Mouse (Mus musculus): ENCODE results near the gene Arl2. TPM values are rescaled to one million over a fixed set of nuclear protein-coding genes. Genes with fewer than 3 reads are reported as not detected.
"Not testable (repeated sequence)": the region's sequence is repeated elsewhere in the genome, so short reads cannot be mapped to it uniquely, and the experiment has no call there.

The Arl2 gene
- polyA plus RNA-seq, 1 experiment from 2014 or later = 24.6 TPM

DNA sequence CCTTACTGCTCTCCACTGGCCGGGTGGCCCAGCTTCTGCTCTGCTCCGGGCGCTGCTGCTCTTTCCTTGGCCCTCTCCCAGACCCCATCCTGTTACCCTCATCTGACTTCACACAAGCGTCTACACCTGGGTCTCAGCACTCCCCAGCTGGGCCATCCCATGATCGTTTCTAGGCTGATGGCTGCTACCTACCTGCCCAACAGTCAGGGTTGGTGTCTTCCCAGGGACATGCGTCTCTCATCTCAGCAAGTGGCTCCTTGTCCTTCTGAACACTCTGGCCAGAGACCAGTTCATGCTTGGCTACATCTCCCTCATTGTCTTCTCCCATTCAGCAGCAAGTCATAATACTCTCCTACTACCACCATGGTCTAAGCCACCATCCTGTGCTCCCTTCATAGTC, 1.6 kb downstream of the Arl2 start:
- Histone ChIP-seq H3K27ac (no peak overlapping the region), H3K4me3 (ENCODE audit: inconsistent target) (peak overlapping the region; percentile 49; the same call in 1 of the 2 replicates), H3K36me3 (ENCODE audit: inconsistent target) (no peaks in the 10 kb centered on the region), H3K79me2 (ENCODE audit: inconsistent target) (no peaks in the 10 kb centered on the region)
- WGBS (ENCODE audit: missing documents) = 92% methylated on average over 6 of the region's 6 CpGs

GRCm38 (mm10) chr19:6136397-6136796, 5.0 kb downstream of the Arl2 start:
- H3K36me3 ChIP-seq (ENCODE audit: inconsistent target) = no peaks in the 10 kb centered on the region

GRCm38 (mm10) chr19:6133197-6133596, 8.2 kb downstream of the Arl2 start:
- H3K27ac ChIP-seq; H3K4me3 ChIP-seq (ENCODE audit: inconsistent target); H3K36me3 ChIP-seq (ENCODE audit: inconsistent target); H3K79me2 ChIP-seq (ENCODE audit: inconsistent target): not testable (repeated sequence)
- 71% methylated on average over 1 of the region's 1 CpGs for WGBS (ENCODE audit: missing documents)

More at GRCm38 (mm10) chr19:6136397-6136796, 5.0 kb downstream of the Arl2 start:
- no peak overlapping the region for H3K4me3 ChIP-seq (ENCODE audit: inconsistent target)
- 93% methylated on average over 3 of the region's 3 CpGs for WGBS (ENCODE audit: missing documents)
- H3K79me2 ChIP-seq (ENCODE audit: inconsistent target) = no peaks in the 10 kb centered on the region
- no peak overlapping the region for H3K27ac ChIP-seq

DNA sequence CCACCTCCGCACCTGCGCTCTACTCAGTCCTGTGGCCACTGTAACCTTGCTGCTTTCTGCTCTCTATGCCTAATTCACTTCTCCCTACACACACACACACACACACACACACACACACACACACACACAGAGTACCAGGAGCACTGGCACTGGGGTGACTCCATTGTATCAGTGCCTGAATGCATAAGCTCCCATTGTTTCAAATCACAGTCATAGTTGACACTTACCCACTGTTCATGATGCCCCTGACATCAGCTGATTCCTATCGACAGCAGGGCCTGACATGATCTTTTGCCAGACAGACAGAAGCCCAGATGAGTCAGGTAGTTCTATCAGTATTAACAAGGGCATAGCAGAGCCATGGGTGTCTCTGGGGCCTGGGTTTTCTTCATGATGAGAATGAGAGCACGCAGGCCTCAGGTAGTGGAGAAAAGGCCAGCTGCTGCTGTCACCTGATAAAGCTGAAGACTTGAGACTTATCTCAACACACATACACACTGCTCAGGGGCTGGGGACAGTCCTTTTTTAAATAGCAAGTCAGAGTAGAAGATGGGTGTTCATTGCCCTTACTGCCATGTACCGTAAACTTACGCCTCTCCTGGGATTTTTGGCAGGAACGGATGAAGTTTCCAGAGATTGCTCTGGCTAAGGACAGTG, 9.0 kb downstream of the Arl2 start:
- Histone ChIP-seq H3K4me3 (ENCODE audit: inconsistent target) (no peak overlapping the region), H3K27ac (no peak overlapping the region), H3K36me3 (ENCODE audit: inconsistent target) (no peaks in the 10 kb centered on the region), H3K79me2 (ENCODE audit: inconsistent target) (no peaks in the 10 kb centered on the region)
- 95% methylated on average over 7 of the region's 7 CpGs for WGBS (ENCODE audit: missing documents)

DNA sequence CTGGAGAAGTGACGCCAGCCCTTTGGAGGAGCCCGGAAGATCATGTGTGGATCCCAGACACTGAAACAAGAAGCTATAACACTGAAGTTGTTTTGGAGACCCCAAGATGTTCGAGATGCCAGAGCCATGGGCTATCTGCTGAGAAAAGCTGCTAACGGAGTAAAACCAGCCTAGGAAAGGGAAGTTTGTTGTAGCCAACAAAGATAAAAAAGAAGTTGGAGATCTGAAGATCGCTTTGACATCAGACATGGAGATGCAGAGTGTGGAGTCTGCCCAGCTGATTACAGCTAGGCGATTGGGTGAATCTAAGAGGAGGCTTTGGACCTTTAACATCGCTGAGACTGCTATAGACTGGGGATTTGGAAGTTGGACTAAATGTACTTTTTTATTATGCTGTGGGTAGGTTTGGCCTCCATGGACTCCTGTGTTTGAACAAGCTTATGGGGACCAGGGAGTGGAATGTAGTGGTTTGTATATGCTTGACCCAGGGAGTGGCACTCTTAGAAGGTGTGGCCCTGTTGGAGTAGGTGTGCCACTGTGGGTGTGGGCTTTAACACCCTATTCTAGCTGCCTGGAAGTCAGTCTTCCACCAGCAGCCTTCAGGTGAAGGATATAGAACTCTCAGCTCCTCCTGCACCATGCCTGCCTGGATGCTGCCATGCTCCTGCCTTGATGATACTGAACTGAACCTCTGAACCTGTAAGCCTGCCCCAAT, 10.8 kb downstream of the Arl2 start:
- 88% methylated on average over 7 of the region's 7 CpGs for WGBS (ENCODE audit: missing documents)
- H3K79me2 ChIP-seq (ENCODE audit: inconsistent target); H3K36me3 ChIP-seq (ENCODE audit: inconsistent target); H3K27ac ChIP-seq; H3K4me3 ChIP-seq (ENCODE audit: inconsistent target): not testable (repeated sequence)

GRCm38 (mm10) chr19:6127760-6128341, 13.5 kb downstream of the Arl2 start, which contains the start of gene Snx15:
Gene Snx15 (minus strand): TSS chr19:6128304.
- peak within 1 kb of the TSS; percentile 67 for H3K4me3 ChIP-seq (ENCODE audit: inconsistent target)
- WGBS (ENCODE audit: missing documents) = under 1% methylated on average over 32 of the region's 32 CpGs
- H3K36me3 ChIP-seq (ENCODE audit: inconsistent target) = 0 out of 2 replicates have a peak, but pooled peaks cover 7% of the 10 kb centered on the region
- H3K79me2 ChIP-seq (ENCODE audit: inconsistent target) = peaks cover 6% of the 10 kb centered on the region; the same call in 1 of the 2 replicates
- peak within 1 kb of the TSS; percentile 81 for H3K27ac ChIP-seq

- 63% methylated on average over 9 of the region's 10 CpGs for WGBS (ENCODE audit: missing documents)
- H3K36me3 ChIP-seq (ENCODE audit: inconsistent target) = peaks cover 8% of the 10 kb centered on the region; the same call in 1 of the 2 replicates
- H3K79me2 ChIP-seq (ENCODE audit: inconsistent target) = peaks cover 6% of the 10 kb centered on the region; the same call in 1 of the 2 replicates
- H3K27ac ChIP-seq = peak overlapping the region; percentile 81
- peak overlapping the region; percentile 67 for H3K4me3 ChIP-seq (ENCODE audit: inconsistent target)
Observed at GRCm38 (mm10) chr19:6126789-6127580, 14.4 kb downstream of the Arl2 start.

GRCm38 (mm10) chr19:6126289-6126688, 15.1 kb downstream of the Arl2 start:
- Histone ChIP-seq H3K36me3 (ENCODE audit: inconsistent target) (peaks cover 10% of the 10 kb centered on the region; the same call in 1 of the 2 replicates), H3K27ac (peak overlapping the region; percentile 81), H3K79me2 (ENCODE audit: inconsistent target) (peaks cover 6% of the 10 kb centered on the region; the same call in 1 of the 2 replicates), H3K4me3 (ENCODE audit: inconsistent target) (no peak overlapping the region; the same call in 1 of the 2 replicates)
- WGBS (ENCODE audit: missing documents) = 28% methylated on average over 4 of the region's 4 CpGs

DNA sequence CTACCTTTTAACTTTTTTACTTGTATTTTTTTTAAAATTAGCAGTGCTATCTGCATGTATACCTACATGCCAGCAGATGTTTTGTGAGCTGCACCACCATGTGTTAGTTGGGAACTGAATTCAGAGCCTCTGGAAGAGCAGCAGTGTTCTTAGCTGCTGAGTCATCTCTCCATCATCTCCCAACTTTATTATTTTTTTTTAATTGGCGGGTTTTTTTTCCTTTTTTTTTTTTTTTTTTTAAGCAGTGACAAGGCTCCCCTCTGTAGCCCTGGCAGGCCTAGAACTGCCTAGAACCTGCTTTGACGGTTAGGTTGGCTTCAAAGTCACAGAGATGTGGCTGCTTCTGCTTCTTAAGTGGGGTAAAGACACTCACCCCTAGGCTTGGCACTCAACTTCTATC, 16.4 kb downstream of the Arl2 start:
- Histone ChIP-seq H3K79me2 (ENCODE audit: inconsistent target) (peaks cover 6% of the 10 kb centered on the region; the same call in 1 of the 2 replicates), H3K27ac (no peak overlapping the region), H3K4me3 (ENCODE audit: inconsistent target) (no peak overlapping the region), H3K36me3 (ENCODE audit: inconsistent target) (peaks cover 10% of the 10 kb centered on the region; the same call in 1 of the 2 replicates)
- 88% methylated on average over 2 of the region's 2 CpGs for whole genome bisulfite sequencing (ENCODE audit: missing documents)

GRCm38 (mm10) chr19:6123330-6123729, 18.0 kb downstream of the Arl2 start:
- H3K79me2 ChIP-seq (ENCODE audit: inconsistent target) = peaks cover 6% of the 10 kb centered on the region; the same call in 1 of the 2 replicates
- no peak overlapping the region for H3K4me3 ChIP-seq (ENCODE audit: inconsistent target)
- no peak overlapping the region for H3K27ac ChIP-seq
- WGBS (ENCODE audit: missing documents) = 95% methylated on average over 8 of the region's 8 CpGs
- H3K36me3 ChIP-seq (ENCODE audit: inconsistent target) = peaks cover 10% of the 10 kb centered on the region; the same call in 1 of the 2 replicates

- H3K36me3 ChIP-seq (ENCODE audit: inconsistent target) = peaks cover 10% of the 10 kb centered on the region; the same call in 1 of the 2 replicates
- peaks cover 10% of the 10 kb centered on the region; the same call in 1 of the 2 replicates for H3K79me2 ChIP-seq (ENCODE audit: inconsistent target)
- WGBS (ENCODE audit: missing documents) = 93% methylated on average over 15 of the region's 19 CpGs
- H3K4me3 ChIP-seq (ENCODE audit: inconsistent target) = no peak overlapping the region
- no peak overlapping the region for H3K27ac ChIP-seq
Observed at GRCm38 (mm10) chr19:6121761-6122160, 19.6 kb downstream of the Arl2 start.

DNA sequence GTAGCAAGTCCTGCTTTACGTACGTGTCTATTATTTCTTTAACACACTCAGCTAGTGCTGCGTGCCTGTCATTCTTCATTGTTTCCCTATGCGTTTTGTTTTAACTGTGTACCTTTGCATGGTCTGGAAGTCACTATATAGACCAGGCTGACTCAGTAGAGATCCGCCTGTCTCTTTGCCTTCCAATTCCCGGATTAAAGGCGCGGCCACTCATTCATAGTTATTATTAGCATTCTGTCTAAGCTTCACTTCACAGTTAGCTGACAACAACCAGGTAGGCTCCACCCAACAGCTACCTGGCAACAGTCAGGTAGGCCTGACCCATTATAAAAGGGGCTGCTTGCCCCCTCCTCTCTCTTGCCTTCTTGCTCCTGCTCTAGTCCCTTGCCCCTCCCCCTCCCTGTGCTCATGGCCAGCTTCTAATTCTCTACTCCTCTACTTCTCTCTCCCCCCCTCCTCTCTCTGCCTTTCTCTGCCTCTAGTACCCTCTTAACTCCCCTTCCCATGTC, 22.6 kb downstream of the Arl2 start:
- Histone ChIP-seq H3K4me3 (ENCODE audit: inconsistent target) (peak overlapping the region; percentile 45), H3K36me3 (ENCODE audit: inconsistent target) (peaks cover 15% of the 10 kb centered on the region; the same call in 1 of the 2 replicates), H3K27ac (peak overlapping the region; percentile 44), H3K79me2 (ENCODE audit: inconsistent target) (peaks cover 12% of the 10 kb centered on the region; the same call in 1 of the 2 replicates)
- 1% methylated on average over 8 of the region's 8 CpGs for WGBS (ENCODE audit: missing documents)

DNA sequence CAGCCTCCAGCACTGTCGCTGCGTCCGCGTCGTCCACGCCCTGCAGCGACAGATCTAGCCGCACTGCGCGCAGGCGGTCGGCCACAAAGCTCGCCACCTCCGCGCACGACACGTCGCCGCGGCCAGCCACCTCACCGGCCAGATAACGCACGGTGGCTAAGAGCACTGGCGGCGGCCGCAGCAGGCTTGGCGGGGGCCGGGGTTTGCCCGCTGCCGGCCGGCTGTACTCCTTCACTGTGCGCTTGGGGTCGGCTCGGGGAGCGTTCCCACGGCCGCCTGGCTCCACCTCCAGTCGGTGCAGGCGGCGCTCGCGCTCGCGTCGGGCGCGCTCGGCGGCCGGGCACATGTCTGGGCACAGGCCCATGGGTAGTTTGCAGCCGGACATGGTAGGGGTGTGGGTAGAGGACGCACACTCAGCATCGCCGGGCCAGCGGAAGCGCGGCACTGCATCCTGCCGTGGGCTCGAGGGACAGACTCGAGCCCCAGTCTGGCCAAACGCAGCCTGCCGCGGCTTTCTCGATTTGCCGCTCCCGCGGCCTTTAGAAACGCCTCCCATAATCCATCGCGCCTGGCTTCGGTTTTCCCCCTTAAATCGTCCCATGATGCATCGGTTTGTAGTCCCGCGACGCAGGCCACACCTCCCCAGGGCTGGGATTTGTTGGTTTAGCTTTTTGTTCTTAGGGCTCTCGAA, 23.2 kb downstream of the Arl2 start, which contains the start of gene Sac3d1:
Gene Sac3d1, minus strand, starts transcription at position 665 of the 691 bp plus-strand sequence.
- Histone ChIP-seq H3K4me3 (ENCODE audit: inconsistent target) (peak within 1 kb of the TSS; percentile 72), H3K36me3 (ENCODE audit: inconsistent target) (peaks cover 10% of the 10 kb centered on the region; the same call in 1 of the 2 replicates), H3K27ac (peak within 1 kb of the TSS; percentile 44), H3K79me2 (ENCODE audit: inconsistent target) (peaks cover 12% of the 10 kb centered on the region; the same call in 1 of the 2 replicates)
- WGBS (ENCODE audit: missing documents) = under 1% methylated on average over 77 of the region's 77 CpGs
